Mouse (Mus musculus) spleen, adult 2 months (tissue): ENCODE results near the gene Kcnk4.
"Not testable (repeated sequence)": the region's sequence is repeated elsewhere in the genome, so short reads cannot be mapped to it uniquely, and the experiment has no call there.

Experiments
- CTCF ChIP-seq: fragments of 200-500 bp; IDR thresholded peaks from 2 replicates; pipeline ENCODE4 v1.5.1; 2011; ENCODE audit warnings: mild to moderate bottlenecking, inconsistent platforms; ENCODE audit not compliant: insufficient read depth, insufficient read length, insufficient replicate concordance; ENCODE audit errors: extremely low read depth
- POLR2A ChIP-seq: fragments of 200-500 bp; IDR thresholded peaks from 2 replicates; pipeline ENCODE4 v1.6.1; 2011; ENCODE audit warnings: low read depth, low read length, inconsistent platforms

DNA sequence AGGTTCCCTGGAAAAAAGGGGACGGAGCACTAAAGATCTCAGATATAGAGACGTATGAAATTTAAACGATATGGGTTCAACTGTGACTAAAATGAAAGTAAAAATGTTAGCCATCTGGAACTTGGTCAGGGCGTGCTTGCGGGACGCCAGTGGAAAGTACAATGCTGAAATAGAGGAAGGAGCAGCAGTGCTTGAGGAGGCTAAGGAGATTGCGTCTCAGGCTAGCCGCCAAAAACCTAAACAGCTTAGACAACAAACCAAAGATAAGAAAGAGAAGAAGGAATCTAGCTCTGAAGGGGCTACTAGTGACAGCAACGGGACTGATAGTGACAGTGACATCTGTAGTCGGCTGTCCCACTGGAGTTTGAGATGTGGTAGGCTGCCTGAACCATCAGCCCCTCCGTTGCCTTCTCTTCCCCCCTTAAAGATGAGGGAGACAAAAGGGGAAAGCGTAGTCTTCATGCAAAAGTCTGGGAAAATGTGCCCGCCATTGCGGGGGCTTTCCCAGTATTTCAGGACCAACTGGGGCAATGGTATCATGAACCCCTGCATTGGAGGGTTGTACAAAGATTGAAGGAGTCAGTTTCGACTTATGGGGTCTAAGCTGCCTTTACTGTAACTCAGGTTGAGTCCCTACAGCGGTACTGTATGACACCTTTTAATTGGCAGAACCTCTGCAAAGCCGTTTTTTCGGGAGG lies 38.6 kb downstream of the Kcnk4 start:
- not testable (repeated sequence) for TF ChIP-seq CTCF, POLR2A
